Mouse (Mus musculus): ENCODE measurements at regions not wholly inside any gene's neighbourhood (a gene's known extent, or its start where the extent isn't known, plus 50 kb on each side); places are given as distances from the start of the nearest gene placed in this dataset.
"Not testable (repeated sequence)": the region's sequence is repeated elsewhere in the genome, so short reads cannot be mapped to it uniquely, and the experiment has no call there.

DNA sequence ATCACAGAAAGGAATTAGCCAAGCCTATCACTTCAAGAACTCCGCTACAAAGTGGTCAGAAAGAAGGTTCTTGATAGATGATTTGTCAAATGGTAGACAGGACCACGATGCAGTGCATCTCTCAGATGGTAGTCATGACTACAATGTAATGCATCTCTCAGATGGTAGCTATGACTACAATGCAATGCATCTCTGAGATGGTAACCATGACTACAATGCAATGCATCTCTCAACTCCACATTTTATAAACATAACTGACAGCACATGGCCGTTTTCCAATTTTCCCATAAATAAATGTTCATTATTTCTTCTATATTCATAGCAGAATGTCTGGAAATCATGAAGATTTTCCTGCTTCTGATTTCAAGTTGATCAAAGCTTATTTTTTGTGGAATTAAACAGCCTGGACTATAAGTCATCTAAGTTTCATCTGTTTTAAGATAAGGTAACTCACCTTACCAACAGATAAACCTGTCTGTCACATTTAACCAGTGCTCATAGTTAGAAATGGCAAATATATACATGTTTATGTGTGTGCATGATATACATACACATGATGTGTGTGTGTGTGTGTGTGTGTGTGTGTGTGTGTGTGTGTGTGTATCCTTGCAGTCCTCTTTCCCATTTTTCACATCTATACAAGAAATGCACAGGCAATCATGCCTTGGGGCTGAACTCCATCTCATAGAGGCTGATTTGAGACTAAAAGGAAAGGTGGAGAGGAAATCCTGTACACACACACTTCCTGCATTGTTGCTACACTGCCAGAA lies 122.4 kb downstream of the Phf3 start:
- no peak for DNase-seq

DNA sequence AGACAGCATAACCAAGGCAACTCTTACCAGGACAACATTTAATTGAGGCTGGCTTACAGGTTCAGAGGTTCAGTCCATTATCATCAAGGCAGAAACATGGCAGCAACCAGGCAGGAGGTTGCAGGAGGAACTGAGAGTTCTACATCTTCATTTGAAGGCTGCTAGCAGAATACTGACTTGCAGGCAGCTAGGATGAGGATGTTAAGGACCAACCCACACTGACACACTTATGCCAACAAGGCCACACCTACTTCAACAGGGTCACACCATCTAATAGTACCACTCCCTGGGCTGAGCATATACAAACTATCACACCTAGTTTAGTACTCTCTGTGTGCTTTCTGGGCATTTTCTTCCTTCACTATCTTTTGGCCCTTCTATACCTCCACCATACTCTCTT lies 131.8 kb downstream of the Phf3 start:
- DNase-seq: no peak

DNA sequence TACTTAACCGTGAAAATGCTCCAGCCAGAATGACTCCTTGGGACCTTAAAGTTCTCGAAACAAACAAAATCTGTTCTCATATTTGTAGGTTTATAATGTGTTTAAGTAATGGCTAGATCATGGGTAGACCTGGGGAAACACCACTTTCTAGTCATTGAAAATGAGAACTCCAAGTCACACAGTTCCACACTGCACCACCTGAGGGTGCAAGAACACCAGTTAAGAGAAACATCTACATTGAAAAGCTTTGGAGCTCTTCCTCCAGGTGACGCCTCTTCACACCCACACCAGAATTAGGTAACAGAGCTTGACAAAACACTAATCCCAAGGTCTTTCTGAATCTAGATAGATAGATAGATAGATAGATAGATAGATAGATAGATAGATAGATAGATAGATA lies 132.9 kb downstream of the Phf3 start:
- no peak for DNase-seq

DNA sequence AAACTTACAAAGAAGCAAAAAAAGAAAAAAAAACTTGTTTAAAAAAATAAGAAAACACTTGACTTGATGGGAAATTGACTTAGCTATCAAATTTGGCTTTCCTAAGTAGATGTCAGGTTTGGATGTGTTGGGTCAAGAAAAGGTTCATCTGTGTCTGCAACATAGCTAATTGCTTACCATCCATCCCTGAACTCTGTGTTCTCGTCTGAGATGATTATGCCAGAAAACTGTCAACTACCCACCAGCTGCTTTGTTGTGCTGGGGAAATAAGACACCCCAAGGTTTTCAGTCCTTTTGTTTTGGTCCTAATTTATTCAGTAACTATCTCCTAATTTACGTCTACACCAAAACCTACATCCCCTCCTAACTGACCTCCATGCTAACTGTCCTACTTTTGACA lies 152.2 kb downstream of the Phf3 start:
- no peak for DNase-seq

DNA sequence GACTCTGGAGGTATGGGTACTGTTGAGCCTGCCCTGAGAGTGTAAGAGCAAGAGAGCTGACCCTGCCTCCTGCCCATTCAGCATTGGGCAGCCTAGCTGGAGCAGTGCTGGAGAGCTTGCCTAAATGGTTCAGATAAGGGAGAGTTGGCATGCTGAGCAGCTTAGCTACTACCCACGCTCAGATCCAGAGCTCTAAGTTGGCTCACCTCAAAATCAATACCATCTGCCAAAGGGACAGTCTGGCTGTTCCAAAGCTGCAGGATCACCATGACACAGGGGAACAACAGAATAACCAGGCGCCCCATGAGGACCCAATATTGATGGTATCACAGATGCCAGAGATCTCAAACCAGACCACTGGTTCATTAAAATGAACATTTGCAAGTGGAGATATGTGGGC lies 152.9 kb downstream of the Phf3 start:
- DNase-seq: no peak

DNA sequence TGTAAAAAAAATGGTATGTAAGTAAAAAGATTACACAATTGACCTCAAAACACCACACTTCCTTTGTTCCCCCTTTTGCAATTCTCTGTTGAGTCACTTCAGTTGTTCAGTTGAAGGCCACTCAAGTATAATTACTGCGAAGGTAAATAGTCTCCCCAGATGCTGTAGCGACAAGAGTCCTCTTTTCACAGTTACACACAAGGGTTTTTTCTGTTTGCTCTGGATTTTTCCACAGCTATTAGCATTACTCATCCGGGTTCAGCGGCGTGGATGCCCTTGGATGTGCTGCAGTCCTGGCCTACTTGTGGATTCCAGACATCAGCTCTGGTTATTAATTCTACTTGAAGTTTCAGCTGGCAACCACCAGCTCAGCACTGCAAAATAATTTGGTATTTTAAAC lies 155.1 kb downstream of the Phf3 start:
- DNase-seq: no peak

DNA sequence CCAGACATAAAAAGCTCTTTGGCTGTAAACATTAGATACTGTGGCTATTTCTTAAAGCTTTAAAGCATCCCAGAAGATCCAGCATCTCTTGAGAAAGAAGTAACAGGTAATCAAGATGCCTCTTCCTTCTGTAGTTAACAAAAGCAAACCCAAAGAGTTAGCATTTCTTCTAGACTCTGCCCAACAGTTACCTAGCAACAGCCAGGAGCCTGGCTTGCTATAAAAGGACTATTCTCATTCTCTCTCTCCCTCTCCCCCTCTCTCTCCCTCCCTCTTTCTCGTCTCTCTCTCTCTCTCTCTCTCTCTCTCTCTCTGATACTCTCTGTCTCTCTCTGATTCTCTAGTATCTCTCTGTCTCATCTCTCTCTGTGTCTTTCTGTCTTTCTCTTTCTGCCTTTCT lies 157.4 kb downstream of the Phf3 start:
- DNase-seq: no peak

DNA sequence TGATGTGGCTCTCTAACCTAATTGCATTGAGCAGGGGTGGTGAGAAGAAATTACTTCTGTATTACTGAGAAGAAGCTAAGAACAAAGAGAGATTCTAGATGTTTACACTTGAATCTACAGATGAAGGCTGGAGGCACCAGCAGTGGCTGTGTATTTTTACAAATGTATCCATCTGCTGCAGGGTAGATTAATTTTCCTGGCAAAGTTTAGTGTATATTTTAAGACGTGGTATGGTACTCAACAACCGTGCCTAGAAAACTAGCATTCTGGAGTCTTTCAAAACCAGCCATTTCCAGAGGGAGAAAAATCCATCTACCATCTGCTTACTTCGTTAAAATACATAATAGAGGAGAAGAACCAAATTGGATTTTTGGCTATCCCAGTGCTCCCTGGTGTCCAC lies 172.6 kb downstream of the Phf3 start:
- DNase-seq: no peak

DNA sequence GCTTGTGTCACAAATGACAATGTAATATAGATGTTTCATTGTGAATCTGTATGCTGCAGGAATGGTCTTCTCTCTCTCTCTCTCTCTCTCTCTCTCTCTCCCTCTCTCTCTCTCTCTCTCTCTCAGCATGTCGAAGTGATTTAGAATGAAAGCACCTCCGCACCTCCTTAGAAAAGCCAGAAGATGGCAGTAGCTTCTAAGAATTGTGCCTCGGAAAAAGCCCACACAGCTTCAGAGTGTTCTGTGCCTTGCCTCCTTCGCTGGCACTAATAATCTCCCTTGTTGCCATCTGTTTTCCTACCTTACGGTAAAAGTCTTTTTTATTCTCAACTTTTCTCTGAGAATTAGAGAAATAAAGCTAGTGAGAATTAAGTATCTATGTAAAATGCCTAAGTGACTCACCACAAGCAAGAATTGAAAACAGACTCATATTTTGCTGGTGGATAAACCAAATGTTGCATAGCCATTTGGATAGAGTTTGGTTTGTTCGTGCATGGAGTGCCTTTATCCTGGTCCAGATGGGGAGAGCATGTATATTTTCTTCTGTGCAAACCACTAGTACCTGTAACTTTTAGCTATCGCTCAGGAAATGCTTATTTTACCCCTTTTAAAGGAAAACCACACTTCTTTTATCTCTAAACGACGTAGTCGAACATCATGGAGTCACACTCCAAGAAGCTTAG lies 173.2 kb downstream of the Phf3 start:
- DNase-seq: no peak

DNA sequence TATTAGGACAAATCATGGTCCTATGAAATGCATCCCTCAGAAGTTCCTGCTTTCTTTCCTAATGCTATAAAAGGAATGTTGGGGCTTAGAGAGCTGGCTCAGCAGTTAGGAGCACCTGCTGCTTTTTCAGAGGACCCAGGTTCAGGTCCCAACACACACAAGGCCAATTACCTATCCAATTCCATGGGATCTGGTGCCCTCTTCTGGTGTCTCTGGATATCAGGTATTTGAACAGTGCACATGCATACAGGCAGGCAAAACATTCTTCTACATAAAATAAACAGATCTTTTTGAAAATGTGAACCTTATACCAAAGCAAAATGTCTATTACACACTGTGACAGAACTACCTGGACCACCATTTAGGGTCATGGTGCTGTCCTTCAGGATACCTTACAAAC lies 177.4 kb downstream of the Phf3 start:
- no peak for DNase-seq

DNA sequence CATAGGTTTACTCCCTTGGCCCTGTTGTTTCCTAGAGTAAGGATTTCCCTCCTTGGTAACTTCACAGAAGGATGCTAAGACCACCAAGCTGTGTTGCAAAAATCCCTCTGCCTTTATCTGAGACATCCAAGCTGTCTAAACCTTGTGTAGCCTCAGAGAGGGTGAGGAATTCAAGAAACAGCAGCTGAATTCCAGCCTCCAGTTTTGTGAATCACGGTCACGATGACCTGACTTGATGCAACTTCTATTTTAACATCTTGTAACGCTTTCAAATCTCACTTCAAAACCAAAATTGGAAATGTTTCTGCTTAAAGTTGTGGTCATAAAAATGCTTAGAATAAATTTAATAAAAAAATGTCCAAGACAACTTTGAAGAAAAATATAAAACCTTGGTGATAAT lies 188.4 kb downstream of the Phf3 start:
- DNase-seq: no peak

DNA sequence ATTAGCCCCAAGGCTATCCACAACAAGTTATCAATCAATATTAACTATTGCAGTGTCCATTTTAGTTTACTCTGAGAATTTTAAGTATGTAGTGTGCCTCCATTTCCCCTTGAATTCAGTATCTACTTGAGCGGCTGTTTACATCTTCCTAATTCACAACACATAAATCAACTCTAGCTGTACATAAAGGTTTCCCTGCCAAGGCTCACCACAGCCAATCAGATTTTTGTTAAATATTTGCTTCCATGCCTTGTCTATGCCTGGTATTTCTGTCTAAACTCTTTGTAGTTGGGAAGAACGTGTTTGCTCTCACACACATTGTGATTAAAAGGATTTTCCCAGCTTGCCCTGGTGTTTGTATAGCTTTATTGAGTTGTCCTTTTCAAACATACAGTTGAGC lies 189.8 kb downstream of the Phf3 start:
- DNase-seq: no peak

DNA sequence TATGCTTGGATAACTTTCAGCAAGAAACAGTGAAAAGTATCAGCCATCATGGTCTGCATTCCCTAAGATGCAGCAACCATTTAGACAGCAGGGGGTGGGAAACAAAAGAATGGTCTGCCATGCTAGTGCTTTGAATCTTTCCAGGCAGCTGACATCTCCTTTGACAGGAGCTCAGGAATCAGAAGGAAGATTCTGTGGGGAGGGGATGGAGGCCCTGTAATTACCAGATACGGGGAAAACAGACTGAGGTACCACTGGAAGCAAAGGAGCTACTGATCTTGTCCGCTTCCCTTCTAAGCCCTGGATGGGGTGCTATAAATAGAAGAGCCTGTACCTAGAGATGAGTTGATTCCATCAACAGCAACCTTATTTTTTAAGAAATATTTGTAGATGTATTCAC lies 233.9 kb downstream of the Phf3 start:
- DNase-seq: no peak

DNA sequence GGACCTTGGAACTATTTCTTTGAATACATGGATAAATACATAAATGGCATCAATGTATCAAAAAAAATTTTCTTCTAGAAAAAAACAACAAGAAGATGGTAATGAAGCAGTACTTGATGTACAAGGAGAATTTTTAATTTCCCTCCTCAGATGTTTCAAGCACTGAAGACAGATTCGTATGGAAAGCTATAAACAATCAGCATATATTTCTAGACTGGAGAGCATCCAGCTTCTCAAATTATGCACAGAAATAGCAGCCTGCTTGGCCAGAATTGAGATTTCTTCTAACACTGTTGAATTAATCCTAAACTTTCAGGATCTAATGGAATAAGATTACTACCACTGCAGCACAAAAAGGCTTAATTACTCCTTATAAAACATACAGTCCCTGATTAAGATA lies 241.0 kb downstream of the Phf3 start:
- DNase-seq: no peak

DNA sequence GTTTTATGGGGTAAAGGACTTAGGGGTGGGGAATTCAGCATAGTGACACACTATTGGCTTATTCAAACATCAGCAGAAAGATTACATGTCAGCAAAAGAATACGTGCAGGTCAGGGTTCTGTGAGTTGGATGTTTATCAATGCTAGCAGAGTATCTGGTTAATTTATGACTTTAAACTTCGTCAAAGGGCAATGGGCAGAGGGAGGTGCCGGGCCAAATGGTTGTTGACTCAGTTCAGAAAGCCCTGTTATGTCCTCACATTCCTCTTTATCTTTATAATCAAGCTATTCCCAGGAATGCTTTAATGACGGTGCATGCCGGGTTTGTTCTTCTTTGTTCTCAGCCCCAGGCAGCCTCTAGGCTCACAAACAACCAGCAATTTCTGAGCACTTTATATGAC lies 245.9 kb downstream of the Phf3 start:
- not testable (repeated sequence) for DNase-seq

DNA sequence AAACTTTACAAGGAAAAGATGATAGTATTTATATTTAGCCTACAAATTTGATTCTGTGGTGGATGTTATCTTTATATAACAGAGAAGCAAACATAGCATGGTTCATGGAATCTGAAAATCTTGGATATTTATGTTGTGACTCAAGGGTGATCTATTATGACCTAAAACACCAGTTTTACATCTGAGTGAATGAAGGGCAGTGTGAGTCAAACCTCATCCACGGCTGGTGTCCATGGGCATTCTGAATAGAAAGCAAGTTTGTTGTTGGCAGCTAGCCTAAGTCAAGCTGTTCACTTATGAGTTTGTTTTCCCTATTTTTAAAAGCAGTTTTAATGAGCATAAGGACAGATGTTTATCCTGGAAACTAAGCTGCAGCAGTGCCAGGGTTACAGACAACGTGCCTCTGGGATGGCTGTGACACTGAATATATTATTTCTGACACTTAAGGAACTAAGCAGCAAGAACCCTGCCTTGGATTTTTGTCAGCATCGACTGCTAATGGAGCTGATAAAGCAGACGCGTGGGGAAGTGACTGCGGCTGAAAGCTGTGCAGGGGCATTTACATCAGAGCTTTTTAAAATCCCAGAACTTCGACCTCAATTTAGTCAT lies 278.5 kb downstream of the Phf3 start:
- DNase-seq: no peak

DNA sequence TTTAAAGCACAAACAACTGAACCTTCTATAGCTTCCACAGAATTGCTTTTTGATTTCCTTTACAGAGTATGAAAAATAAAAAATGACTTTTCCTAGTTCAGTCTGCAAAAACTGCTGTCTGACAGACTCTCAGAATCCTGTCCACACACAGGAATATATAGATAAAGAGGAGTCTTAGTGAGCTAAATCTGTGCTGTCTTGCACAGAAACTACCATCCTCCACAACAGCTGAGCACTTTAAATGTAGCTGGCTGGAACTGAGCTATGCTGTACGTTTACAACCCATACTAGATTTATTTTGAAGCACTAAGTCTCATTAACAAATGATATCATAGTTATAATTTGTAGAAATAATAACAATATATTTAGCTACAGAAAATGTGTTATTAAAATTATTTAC lies 279.7 kb downstream of the Phf3 start:
- no peak for DNase-seq

DNA sequence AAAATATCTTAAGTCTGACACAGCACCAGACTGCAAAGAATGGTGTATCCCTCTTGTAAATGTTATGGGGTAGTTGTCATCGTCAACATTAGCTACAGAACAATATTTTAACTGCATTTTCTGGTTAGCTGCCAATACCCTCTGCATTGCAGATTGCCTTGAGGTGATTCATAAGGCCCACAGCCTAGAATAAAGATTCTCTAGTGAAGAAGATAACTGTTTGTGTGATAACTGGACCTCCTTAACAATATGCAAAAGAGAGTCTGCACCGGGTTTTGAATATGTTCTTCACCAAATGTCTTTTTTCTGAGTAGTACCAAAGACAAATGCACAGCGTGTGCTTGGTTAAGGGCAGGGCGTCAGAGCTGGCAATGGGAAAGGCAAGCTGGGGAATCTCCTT lies 283.0 kb downstream of the Phf3 start:
- DNase-seq: no peak

DNA sequence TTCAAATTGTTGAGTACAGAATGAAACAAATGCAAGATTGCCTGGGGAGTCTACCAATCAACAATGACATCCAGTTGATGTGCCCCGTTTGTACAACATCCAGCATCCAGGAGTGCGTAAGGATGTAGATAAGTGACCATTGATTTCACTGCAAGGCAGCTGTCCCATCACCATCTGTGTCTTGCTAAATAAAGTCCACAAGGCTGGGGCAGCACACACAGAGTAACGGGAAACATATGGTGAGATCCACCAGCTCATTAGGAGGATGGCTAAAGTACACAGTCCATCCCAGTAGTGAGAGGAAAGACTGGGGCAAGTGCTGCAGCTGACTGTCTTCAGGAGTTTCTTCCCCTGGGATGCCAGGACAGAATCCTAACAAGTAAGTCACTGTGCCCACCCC lies 284.8 kb downstream of the Phf3 start:
- no peak for DNase-seq

DNA sequence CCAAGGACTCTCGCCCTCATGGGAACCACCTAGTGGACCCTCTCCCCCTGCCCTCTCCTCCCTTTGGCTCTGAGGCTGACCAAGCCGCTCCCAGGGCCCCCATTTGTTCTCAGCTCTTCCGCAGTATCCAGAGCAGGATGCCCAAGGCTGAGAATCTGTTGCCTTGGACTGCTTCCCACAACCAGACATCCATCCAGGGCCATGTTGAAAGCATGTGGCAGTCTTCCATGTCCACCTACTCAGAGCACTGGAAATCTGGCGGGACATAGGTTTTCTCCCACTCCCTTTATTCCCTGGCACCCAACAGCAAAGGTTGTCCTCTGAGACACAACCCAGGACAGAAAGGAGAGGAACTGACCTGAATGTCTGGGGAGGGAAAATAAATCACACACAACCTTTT lies 285.4 kb downstream of the Phf3 start:
- peak; percentile 7 to 17 for DNase-seq

DNA sequence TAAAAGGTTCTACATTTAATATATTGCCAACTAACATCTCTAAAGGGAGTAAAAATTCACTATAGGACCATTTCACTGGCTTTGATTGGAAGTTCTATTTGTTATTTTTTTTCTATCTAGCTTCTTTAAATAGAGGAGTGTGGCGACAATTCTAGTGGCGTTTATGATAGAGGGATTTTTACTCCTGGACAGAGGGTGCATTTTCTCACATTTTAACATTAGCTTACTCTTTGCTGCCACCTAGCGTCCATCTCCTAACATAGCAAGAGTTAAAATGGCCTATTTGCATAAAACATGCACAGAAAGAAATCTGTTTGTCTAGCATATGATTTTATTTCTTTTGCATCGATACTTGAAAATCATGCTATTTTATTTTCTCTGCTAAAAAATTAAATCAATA lies 288.9 kb downstream of the Phf3 start:
- DNase-seq: peak; percentile 8 to 53

DNA sequence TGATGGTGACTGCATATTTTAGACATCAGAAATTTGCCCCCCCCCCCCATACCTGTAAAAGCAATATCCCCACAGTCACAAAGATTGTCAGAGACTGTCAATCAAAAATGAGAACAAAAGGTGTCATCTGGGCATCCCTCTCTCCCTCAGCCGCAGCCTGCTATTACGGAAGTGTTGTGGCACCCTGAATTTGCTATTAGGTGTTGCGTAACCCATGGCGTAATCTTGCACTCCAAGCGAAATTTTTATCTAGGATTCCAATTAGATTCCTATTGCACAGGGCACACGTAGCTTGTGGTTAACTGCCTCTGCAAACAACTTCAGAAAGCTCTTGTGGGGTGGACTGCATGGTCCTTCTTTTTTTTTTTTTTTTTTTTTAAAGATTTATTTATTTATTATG lies 289.9 kb downstream of the Phf3 start:
- DNase-seq: no peak

DNA sequence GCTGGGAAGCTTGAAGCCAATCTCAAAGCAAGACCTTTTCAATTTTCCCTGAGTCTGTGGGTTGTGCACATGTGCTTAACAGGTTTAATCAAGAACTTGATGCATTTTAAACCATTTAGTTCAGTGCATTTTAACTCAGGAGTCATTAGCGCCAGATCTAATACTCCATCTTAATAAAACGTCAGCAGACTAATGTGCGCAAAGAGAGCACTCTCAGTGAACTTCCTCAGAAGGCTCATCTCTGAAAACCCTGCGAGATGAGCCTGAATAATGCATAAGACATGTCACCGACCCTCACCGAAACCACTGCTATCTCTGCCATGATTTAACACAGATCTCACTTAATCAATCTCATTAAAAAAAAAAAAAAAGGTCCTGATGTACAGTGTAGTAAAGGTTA lies 309.0 kb downstream of the Phf3 start:
- no peak for DNase-seq

DNA sequence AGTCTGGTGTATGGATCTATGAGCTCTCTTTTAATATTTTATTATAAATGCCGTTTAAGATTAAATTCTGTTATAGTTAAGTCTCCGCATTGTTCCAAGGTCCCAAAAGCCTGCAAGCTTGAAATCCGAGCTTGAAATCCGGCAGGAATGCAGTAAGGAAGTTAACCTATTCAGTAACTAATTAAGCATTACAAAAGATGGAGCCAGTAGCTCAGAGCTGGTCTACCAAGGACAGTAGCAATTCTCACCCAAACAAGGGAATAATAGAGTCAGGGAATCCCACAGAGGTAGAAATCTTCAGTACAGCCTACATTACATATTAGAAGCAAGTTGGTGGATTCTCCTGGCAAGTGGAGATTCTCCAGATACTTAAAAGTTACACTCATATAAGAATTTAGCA lies 325.0 kb downstream of the Phf3 start:
- DNase-seq: not testable (repeated sequence)
